Mouse (Mus musculus): ENCODE measurements at regions not wholly inside any gene's neighbourhood (a gene's known extent, or its start where the extent isn't known, plus 50 kb on each side); places are given as distances from the start of the nearest gene placed in this dataset.

DNA sequence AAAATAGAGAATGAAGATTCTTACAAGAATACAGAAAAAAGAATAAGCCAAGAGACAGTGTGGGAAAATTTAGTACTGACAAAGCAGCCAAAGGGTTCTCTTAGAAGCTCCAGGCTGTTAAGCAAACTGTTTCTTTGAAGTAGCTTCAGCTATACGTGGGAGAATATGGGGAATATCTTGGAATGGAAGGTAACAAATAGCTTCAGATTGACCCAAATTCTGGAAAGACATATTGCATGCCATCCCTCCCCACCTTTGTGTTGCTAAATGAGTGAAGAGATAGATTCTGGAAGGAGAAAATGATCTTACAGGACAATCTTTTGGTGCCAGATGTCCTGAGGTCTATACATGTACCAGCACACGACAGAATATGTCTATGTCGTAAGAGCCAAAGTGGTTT is 591.9 kb upstream of the Cdh6 start:
- CTCF ChIA-PET: no interaction called here

GRCm38 (mm10) chr15:13764587-13764986 is 591.1 kb upstream of the Cdh6 start:
- CTCF ChIA-PET: no interaction called here

GRCm38 (mm10) chr15:13746559-13746958 is 573.1 kb upstream of the Cdh6 start:
- CTCF ChIA-PET: no interaction called here

DNA sequence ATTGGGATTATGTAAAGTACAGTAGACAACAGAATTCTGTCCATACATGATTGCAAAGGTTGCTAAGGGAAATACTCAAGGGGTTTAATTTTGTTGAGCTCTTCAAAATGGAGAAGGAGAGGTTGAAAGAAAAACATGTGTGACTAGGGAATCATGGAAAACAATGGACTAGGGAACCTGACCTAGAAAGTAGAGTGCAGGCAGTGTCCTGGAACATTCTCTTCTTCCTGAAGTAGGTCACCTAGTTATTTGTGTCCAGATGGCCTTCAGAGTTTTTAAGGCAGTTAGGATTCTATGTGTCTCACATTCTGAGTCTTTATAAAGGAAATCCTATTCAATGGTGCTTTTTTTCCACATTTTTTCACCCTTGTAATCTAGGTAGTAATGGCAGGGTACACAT is 532.8 kb upstream of the Cdh6 start:
- CTCF ChIA-PET: no interaction called here

DNA sequence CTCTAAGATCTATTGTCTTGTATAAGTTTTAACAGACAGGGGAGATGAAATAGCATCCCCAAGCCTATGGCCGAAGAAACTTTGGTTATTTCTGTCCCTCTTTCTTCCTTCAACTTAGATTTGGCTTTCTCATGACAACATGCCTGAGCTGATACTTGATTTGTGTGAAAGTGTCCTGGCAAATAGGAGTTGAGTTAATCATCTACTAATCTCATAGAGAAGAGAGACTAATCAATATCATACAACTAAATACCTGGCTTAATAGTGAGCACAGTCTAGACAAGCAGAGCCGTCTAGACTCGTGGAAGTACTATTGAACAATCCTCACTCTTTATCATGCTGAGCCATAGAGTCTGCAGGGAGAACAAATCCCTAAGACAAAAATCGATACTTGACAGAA is 531.7 kb upstream of the Cdh6 start:
- CTCF ChIA-PET: no interaction called here

- CTCF ChIA-PET: no interaction called here
Measured at GRCm38 (mm10) chr15:13668193-13668592, 494.7 kb upstream of the Cdh6 start.

DNA sequence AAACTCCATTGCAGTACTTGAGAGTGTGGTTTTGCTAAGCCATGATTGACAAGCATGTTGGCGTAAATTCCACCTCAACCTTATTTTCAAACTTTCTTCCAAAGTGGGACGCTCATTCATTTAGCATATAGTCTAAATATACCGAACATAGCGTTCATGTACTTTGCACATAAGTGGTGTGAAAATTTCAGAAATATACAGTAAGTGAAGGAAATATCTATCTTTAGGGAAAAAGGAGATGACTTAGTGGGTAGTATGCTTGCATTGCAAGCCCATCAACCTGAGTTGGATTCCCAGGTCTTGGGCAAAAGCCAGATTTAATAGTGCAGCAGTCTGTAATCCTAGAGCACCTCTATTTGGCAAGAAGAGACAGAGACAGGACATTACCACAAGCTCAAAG is 493.8 kb upstream of the Cdh6 start:
- CTCF ChIA-PET: no interaction called here

DNA sequence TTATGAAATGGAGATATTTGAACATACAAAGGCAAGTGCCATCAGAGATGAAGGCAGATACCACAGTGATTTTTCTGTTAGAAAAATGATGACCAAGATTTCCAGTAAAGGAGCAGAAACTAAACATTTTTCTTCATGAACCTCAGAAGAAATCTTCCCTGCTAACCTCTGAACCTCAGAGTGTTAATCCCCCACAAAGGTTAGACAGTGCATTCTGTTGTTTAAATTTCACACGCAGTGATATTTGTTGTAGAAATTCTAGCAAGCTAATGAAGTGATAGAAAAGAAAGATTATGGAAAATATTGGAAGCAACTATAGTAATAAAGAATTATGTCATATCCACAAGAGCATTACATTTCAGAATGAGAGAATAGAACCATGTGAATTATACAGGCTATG is 488.8 kb upstream of the Cdh6 start:
- CTCF ChIA-PET: no interaction called here

- CTCF ChIA-PET: no interaction called here
Measured at GRCm38 (mm10) chr15:13655038-13655437, 481.6 kb upstream of the Cdh6 start.

DNA sequence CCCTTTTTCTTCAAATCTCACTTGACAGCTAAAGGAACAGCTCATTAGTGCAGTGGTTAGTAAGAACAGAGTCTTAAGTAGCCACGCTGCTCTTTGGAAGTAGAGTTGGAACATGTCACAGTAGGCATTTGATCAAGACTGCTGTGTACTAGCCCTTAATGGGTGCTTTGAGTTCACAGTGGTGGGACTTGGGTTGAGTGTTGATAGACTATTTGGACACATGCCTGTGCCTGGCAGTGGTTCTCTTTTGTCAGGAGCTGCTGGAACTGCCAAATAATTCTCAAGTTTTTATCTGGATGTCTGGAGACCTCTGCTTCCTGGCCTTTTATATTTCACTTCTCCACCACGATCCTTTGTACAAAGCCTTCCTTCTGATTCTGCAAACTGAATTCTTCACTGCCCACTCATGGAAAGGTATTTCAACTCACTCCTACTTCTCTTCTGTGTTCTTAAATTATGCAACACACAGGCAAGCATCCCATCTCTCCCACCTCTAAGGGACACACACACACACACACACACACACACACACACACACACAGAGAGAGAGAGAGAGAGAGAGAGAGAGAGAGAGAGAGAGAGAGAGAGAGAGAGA is 462.0 kb upstream of the Cdh6 start:
- CTCF ChIA-PET: no interaction called here

DNA sequence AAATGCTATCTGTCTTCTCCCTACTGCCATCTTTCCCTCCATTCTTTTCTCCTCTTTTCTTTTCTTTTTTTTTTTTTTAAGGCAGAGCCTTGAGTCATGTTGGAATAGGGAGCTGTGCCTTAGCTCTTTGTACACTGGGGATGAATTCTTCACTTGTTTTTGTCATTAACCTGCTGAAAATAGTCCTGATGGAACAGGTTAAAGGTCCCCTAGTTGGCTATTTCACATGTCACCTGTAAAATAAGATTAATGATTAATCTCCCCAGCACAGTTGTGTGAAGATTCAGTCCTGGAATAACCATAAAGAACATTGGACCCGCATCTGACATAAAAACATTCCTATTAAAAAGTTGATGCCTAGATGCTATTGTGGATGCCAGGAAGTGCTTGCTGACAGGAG is 428.7 kb upstream of the Cdh6 start:
- CTCF ChIA-PET: no interaction called here

- CTCF ChIA-PET: no interaction called here
Measured at GRCm38 (mm10) chr15:13597856-13598255, 424.4 kb upstream of the Cdh6 start.

DNA sequence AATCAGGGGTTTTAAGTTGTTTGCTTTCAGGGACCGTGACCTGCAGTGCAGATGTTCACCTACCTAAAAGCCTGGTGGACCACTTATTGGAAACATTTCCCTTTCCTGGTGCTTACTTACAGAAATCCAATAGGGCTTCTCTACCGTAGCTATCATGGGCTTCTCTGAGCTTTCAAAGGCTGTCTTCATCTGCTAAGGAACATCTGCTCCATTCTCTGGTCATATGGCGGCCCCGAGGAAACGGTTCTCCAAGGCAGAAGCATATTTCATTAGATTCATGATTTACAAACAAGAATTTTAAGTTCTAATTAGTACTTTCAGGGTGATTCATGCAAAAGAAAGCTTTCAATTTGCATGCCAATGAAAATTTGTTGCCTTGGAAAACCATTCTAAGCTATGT is 420.3 kb upstream of the Cdh6 start:
- CTCF ChIA-PET: no interaction called here

- CTCF ChIA-PET: no interaction called here
Measured at GRCm38 (mm10) chr15:13590864-13591263, 417.4 kb upstream of the Cdh6 start.

GRCm38 (mm10) chr15:13583300-13583699 is 409.8 kb upstream of the Cdh6 start:
- CTCF ChIA-PET: no interaction called here

DNA sequence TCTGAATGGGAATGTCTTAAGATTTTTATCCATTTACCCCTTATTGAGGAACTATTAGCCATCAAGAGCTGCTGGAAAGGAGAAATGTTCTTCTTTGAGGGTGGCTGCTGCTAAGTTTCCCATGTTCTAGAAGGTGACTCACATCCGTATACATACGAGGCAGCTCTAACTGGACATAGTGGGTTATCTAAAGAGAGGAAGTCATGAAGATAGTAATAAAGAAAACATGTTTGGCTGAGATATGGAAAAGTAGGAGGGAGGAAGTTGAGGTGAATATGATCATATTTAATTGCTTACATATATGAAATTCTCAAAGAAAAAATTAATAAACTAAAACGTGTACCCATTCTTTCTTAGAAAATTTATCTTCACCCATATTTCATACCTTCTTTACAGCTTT is 408.7 kb upstream of the Cdh6 start:
- CTCF ChIA-PET: interaction anchor here (0.5 kb wide), 1 partner anchor 9 kb away, joined by 21 read pairs; no protein-coding TSS in a partner anchor

GRCm38 (mm10) chr15:13573621-13574020 is 400.1 kb upstream of the Cdh6 start:
- CTCF ChIA-PET: no interaction called here

DNA sequence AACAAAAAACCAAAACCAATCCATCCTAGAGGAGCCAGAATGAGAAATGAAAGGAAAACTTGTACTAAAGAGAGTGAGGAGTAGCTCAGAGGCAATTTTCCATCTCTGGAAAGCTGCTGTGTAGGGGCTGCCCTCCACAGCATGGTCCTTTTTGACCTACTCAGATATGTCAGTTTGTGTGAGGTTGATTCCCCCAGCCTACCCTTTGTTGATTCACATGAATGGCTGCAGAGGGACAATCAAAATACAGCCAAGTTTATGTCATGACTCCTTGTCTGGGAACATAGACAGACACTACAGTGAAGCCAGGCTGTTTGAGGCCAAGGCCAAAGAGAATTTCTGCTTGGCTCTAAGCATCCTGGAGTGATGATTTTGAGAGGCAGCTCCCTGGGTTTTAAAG is 387.4 kb upstream of the Cdh6 start:
- CTCF ChIA-PET: no interaction called here

- CTCF ChIA-PET: no interaction called here
Measured at GRCm38 (mm10) chr15:13549207-13549837, 375.8 kb upstream of the Cdh6 start.

- CTCF ChIA-PET: no interaction called here
Measured at GRCm38 (mm10) chr15:13540026-13540425, 366.6 kb upstream of the Cdh6 start.

DNA sequence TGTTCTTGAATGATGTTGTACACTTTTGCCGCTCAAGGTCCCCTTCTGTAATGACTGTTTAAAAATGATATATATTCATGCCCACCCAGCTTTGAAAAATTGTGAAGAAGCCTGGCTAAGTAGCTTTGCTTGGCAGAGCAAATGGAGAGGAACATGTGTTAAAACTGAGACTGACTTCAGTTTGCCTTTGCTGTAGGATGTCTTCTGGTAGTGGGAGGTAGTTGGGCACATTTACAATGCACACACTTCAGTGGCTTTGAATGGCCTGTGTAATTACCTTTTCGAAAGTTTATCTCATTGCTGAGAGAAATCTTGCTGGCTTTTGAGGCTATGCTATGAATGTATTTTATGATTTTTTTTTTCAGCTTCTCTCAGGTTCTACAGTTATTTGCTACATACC is 360.5 kb upstream of the Cdh6 start:
- CTCF ChIA-PET: no interaction called here

DNA sequence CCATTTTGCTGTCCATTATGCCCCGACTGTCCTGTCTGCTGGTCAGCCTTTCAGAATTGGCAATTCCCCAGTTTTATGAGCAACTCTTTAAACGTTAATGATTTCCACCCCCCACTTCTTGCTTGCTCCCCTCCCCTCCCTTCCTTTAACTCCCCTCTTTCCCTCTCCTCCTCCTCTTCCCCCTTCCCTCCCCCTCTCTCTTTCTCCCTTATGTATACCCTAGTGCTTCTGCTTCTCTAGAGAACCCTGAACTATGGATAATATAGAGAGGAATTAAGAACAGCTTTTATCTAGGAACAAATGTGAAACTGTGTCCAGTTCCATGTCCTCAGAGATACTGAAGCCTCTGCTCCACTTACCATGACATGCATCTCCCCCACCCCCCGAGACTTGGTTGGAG is 356.5 kb upstream of the Cdh6 start:
- CTCF ChIA-PET: no interaction called here

- CTCF ChIA-PET: no interaction called here
Measured at GRCm38 (mm10) chr15:13529050-13529449, 355.6 kb upstream of the Cdh6 start.

Measured in spleen, embryonic (tissue).